Mouse (Mus musculus) stomach, embryonic 14.5 days (tissue): Measurements from ENCODE around the gene Kifc5b. TPM values are rescaled to one million over a fixed set of nuclear protein-coding genes. Genes with fewer than 3 reads are reported as not detected.
"Not testable (repeated sequence)": the region's sequence is repeated elsewhere in the genome, so short reads cannot be mapped to it uniquely, and the experiment has no call there.

Experiments
- ATAC-seq: fragments of 200-750 bp; cut with Nextera tagmentation; 2 replicates; pipeline ENCODE4 v1.8.0; 2017; ENCODE audit warnings: low read depth, moderate TSS enrichment; ENCODE audit not compliant: insufficient number of reproducible peaks, insufficient read depth, low FRiP score
- H3K27ac ChIP-seq: fragments of 300-500 bp; sonication (generic); 2 replicates; pipeline ENCODE4 v1.5.1; 2014; ENCODE audit warnings: mild to moderate bottlenecking, low read length, moderate library complexity, mixed read lengths
- H3K27me3 ChIP-seq: fragments of 300-500 bp; sonication (generic); 2 replicates; pipeline ENCODE4 v1.6.1; 2014; ENCODE audit warnings: low read length, control low read depth, mixed read lengths; ENCODE audit not compliant: control insufficient read depth, insufficient read depth
- H3K36me3 ChIP-seq: fragments of 300-500 bp; sonication (generic); 2 replicates; pipeline ENCODE4 v1.6.1; 2014; ENCODE audit warnings: mild to moderate bottlenecking, control low read depth, low read length, moderate library complexity, mixed read lengths; ENCODE audit not compliant: control insufficient read depth, insufficient read depth
- H3K4me1 ChIP-seq: fragments of 300-500 bp; sonication (generic); 2 replicates; pipeline ENCODE4 v1.6.1; 2014; ENCODE audit warnings: low read length, control low read depth, mixed read lengths; ENCODE audit not compliant: control insufficient read depth, insufficient read depth
- H3K4me2 ChIP-seq: fragments of 300-500 bp; sonication (generic); replicated peaks from 2 replicates; pipeline ENCODE4 v1.6.1; 2014; ENCODE audit warnings: low read depth, low read length, control low read depth
- H3K4me3 ChIP-seq: fragments of 300-500 bp; sonication (generic); 2 replicates; pipeline ENCODE4 v1.5.1; 2014; ENCODE audit warnings: low read depth, low read length, control low read depth
- H3K9ac ChIP-seq: fragments of 300-500 bp; sonication (generic); replicated peaks from 2 replicates; pipeline ENCODE4 v1.6.1; 2014; ENCODE audit warnings: low read depth, mild to moderate bottlenecking, control low read depth, low read length, moderate library complexity, mixed read lengths
- H3K9me3 ChIP-seq: fragments of 300-500 bp; sonication (generic); 2 replicates; pipeline ENCODE4 v1.6.1; 2016; ENCODE audit warnings: low read depth, low read length, control low read depth; ENCODE audit not compliant: control insufficient read depth
- WGBS: fragments of 180-500 bp; shearing (Covaris S2); extraction: QIAGEN DNeasy Blood & Tissue Kit; methylation state at CpG from one replicate; pipeline ENCODE4 v1.1.7; 2014; 5-methylcytosine and 5-hydroxymethylcytosine counted together
- microRNA-seq: library from miRNA; unstranded; fragments of <30 nt; microRNA quantifications from one replicate; pipeline ENCODE4, GENCODE M21; 2016
- polyA plus RNA-seq: library from polyadenylated mRNA; unstranded; fragments of >200 nt; fragmentation: Nextera tagmentation; extraction: Ambion mirVana; gene quantifications from 2 replicates; pipeline ENCODE4 v1.2.1, GENCODE M21; 2014

The Kifc5b gene
- polyA plus RNA-seq, 1 experiment from 2014 or later = 8.2 TPM

GRCm38 (mm10) chr17:26972703-26973574 lies 56.0 kb downstream of the Kifc5b start, which contains the start of gene Zbtb9:
Gene Zbtb9 (plus strand): TSS chr17:26973167.
- peak within 1 kb of the TSS; percentile 95 for H3K4me2 ChIP-seq
- H3K4me1 ChIP-seq = peaks cover 18% of the 10 kb centered on the region; the same call in 1 of the 2 replicates
- H3K9ac ChIP-seq = peak within 1 kb of the TSS; percentile 66
- peak within 1 kb of the TSS; percentile 87 for H3K27ac ChIP-seq
- H3K9me3 ChIP-seq = no peaks in the 10 kb centered on the region
- WGBS = under 1% methylated on average over 75 of the region's 75 CpGs
- peak within 1 kb of the TSS; percentile 80 for H3K4me3 ChIP-seq
- ATAC-seq = peak; percentile 100
- H3K27me3 ChIP-seq = no peaks in the 10 kb centered on the region
- peaks cover 26% of the 10 kb centered on the region for H3K36me3 ChIP-seq

GRCm38 (mm10) chr17:26974547-26974946 lies 57.7 kb downstream of the Kifc5b start:
- no peaks in the 10 kb centered on the region for H3K9me3 ChIP-seq
- peaks cover 31% of the 10 kb centered on the region for H3K36me3 ChIP-seq
- H3K4me1 ChIP-seq = peaks cover 18% of the 10 kb centered on the region; the same call in 1 of the 2 replicates
- no peak overlapping the region for H3K4me2 ChIP-seq
- H3K9ac ChIP-seq = no peak overlapping the region
- no peak for ATAC-seq
- no peak overlapping the region for H3K4me3 ChIP-seq
- H3K27me3 ChIP-seq = no peaks in the 10 kb centered on the region
- H3K27ac ChIP-seq = no peak overlapping the region
- 93% methylated on average over 15 of the region's 15 CpGs for WGBS

- no peaks in the 10 kb centered on the region for H3K9me3 ChIP-seq
- H3K27ac ChIP-seq = no peak overlapping the region
- no peak overlapping the region for H3K4me3 ChIP-seq
- H3K9ac ChIP-seq = no peak overlapping the region
- H3K36me3 ChIP-seq = peaks cover 31% of the 10 kb centered on the region
- H3K27me3 ChIP-seq = no peaks in the 10 kb centered on the region
- ATAC-seq = no peak
- H3K4me1 ChIP-seq = peaks cover 18% of the 10 kb centered on the region; the same call in 1 of the 2 replicates
- no peak overlapping the region for H3K4me2 ChIP-seq
Measured at GRCm38 (mm10) chr17:26975415-26975814, 58.5 kb downstream of the Kifc5b start.

GRCm38 (mm10) chr17:26977354-26977753 lies 60.5 kb downstream of the Kifc5b start:
- H3K36me3 ChIP-seq = peaks cover 31% of the 10 kb centered on the region

GRCm38 (mm10) chr17:26979426-26979825 lies 62.5 kb downstream of the Kifc5b start:
- WGBS = 80% methylated on average over 2 of the region's 2 CpGs
- Histone ChIP-seq H3K4me2 (no peak overlapping the region), H3K4me1 (no peaks in the 10 kb centered on the region), H3K27me3 (no peaks in the 10 kb centered on the region), H3K9ac (no peak overlapping the region), H3K9me3 (no peaks in the 10 kb centered on the region), H3K27ac (no peak overlapping the region), H3K36me3 (peaks cover 30% of the 10 kb centered on the region), H3K4me3 (no peak overlapping the region)
- no peak for ATAC-seq

More at GRCm38 (mm10) chr17:26977354-26977753, 60.5 kb downstream of the Kifc5b start:
- H3K9me3 ChIP-seq, H3K27ac ChIP-seq, H3K9ac ChIP-seq, H3K4me2 ChIP-seq, H3K4me1 ChIP-seq, H3K4me3 ChIP-seq, ATAC-seq, H3K27me3 ChIP-seq: not testable (repeated sequence)
- WGBS = 84% methylated on average over 6 of the region's 6 CpGs

GRCm38 (mm10) chr17:26981050-26981449 lies 64.2 kb downstream of the Kifc5b start:
- Histone ChIP-seq H3K9ac (no peak overlapping the region), H3K4me3 (no peak overlapping the region), H3K9me3 (no peaks in the 10 kb centered on the region), H3K4me1 (no peaks in the 10 kb centered on the region), H3K27ac (peak overlapping the region; percentile 10; the same call in 1 of the 2 replicates), H3K36me3 (peaks cover 16% of the 10 kb centered on the region), H3K4me2 (no peak overlapping the region), H3K27me3 (no peaks in the 10 kb centered on the region)
- ATAC-seq = no peak
- 53% methylated on average over 2 of the region's 2 CpGs for WGBS

Small RNAs within 50 kb of the gene (microRNA-seq; reads per million reads assigned to microRNA genes)
- gene Gm27775 (not detected), gene Mir3083 (0.78 reads per million), gene Mir6968 (not detected)

Other genes starting within 250 kb of the Kifc5b start
- 9.0 and 11.7 TPM in 2 replicates for gene Crebrf, start 201.4 kb upstream of the Kifc5b start, polyA plus RNA-seq
- gene Bnip1, start 136.0 kb upstream of the Kifc5b start, polyA plus RNA-seq = 49.8 and 53.6 TPM in 2 replicates
- 6.4 and 8.1 TPM in 2 replicates for gene Nkx2-5, start 72.1 kb upstream of the Kifc5b start, polyA plus RNA-seq
- 8.9 and 9.9 TPM in 2 replicates for gene Phf1, start 16.0 kb downstream of the Kifc5b start, polyA plus RNA-seq
- gene Cuta, start 22.5 kb downstream of the Kifc5b start, polyA plus RNA-seq = 152 and 161 TPM in 2 replicates
- gene Syngap1, start 24.2 kb downstream of the Kifc5b start, polyA plus RNA-seq = 3.0 and 3.3 TPM in 2 replicates
- gene Zbtb9, start 56.1 kb downstream of the Kifc5b start, polyA plus RNA-seq = 9.8 and 10.5 TPM in 2 replicates
- 8.6 and 10.4 TPM in 2 replicates for gene Bak1, start 111.9 kb downstream of the Kifc5b start, polyA plus RNA-seq
- gene Itpr3, start 140.2 kb downstream of the Kifc5b start, polyA plus RNA-seq = 11.5 and 13.3 TPM in 2 replicates
- 296 and 362 TPM in 2 replicates for gene Uqcc2, start 216.8 kb downstream of the Kifc5b start, polyA plus RNA-seq